Comparison of ENCODE assay signal across 25 mouse cellular contexts in genomic region chr2:28335810-28336209, GRCm38 (mm10).
DNase-seq lines count a peak whose midpoint lies in the region; ATAC-seq and TF ChIP-seq lines count a peak whose summit lies in the region.
"Had no signal": no experiment of that assay in that cellular context is flagged by ENCODE, and none has a peak within 500 bp of the region (broad histone marks: within the 10 kb centered on the region; RNA-seq: fewer than 3 reads in every experiment).

No protein-coding gene starts in this region.

- H3K27me3 ChIP-seq in forebrain, embryonic 15.5 days, result no peaks in the 10 kb centered on the region
- H3K27me3 ChIP-seq in forebrain, embryonic 12.5 days, result 0 out of 2 replicates have a peak, but pooled peaks cover 4% of the 10 kb centered on the region
- H3K27me3 ChIP-seq in hindbrain, postnatal 0 days (ENCODE audit: insufficient read depth, low read length), result no peaks in the 10 kb centered on the region
- H3K27me3 ChIP-seq in hindbrain, embryonic 14.5 days (ENCODE audit: control insufficient read depth, insufficient read depth, low read length), result no peaks in the 10 kb centered on the region
- H3K27me3 ChIP-seq: embryonic facial prominence, embryonic 15.5 days; liver, embryonic 15.5 days; lung, embryonic 15.5 days had no signal

- no peaks in the 10 kb centered on the region for H3K36me3 ChIP-seq in forebrain, embryonic 15.5 days
- no peaks in the 10 kb centered on the region for H3K36me3 ChIP-seq in forebrain, embryonic 12.5 days (replicated peaks)
- H3K36me3 ChIP-seq in hindbrain, postnatal 0 days (ENCODE audit: insufficient read depth, low read length), result no peaks in the 10 kb centered on the region
- no peaks in the 10 kb centered on the region for H3K36me3 ChIP-seq in hindbrain, embryonic 14.5 days (replicated peaks; ENCODE audit: control insufficient read depth, insufficient read depth)
- H3K36me3 ChIP-seq: embryonic facial prominence, embryonic 15.5 days; limb, embryonic 10.5 days; liver, embryonic 15.5 days; lung, embryonic 15.5 days had no signal

- peak overlapping the region; percentile 50 for H3K27ac ChIP-seq in forebrain, embryonic 15.5 days (replicated peaks)
- no peak overlapping the region for H3K27ac ChIP-seq in forebrain, embryonic 12.5 days
- H3K27ac ChIP-seq in hindbrain, postnatal 0 days, result peak overlapping the region; percentile 38; the same call in 1 of the 2 replicates
- no peak overlapping the region for H3K27ac ChIP-seq in hindbrain, embryonic 14.5 days
- H3K27ac ChIP-seq: embryonic facial prominence, embryonic 15.5 days; kidney, postnatal 0 days; limb, embryonic 10.5 days; liver, embryonic 15.5 days; lung, embryonic 15.5 days; macrophage; stomach, postnatal 0 days had no signal

- no peaks in the 10 kb centered on the region for H3K9me3 ChIP-seq in forebrain, embryonic 15.5 days
- no peaks in the 10 kb centered on the region for H3K9me3 ChIP-seq in forebrain, embryonic 12.5 days
- no peaks in the 10 kb centered on the region for H3K9me3 ChIP-seq in hindbrain, postnatal 0 days (ENCODE audit: low read length)
- H3K9me3 ChIP-seq in hindbrain, embryonic 14.5 days (ENCODE audit: control insufficient read depth, low read length), result no peaks in the 10 kb centered on the region
- H3K9me3 ChIP-seq: embryonic facial prominence, embryonic 15.5 days; limb, embryonic 10.5 days; liver, embryonic 15.5 days; lung, embryonic 15.5 days had no signal

- H3K4me3 ChIP-seq in forebrain, embryonic 15.5 days, result no peak overlapping the region
- no peak overlapping the region for H3K4me3 ChIP-seq in forebrain, embryonic 12.5 days (replicated peaks)
- H3K4me3 ChIP-seq in hindbrain, postnatal 0 days (ENCODE audit: low read length), result no peak overlapping the region
- no peak overlapping the region for H3K4me3 ChIP-seq in hindbrain, embryonic 14.5 days (replicated peaks; ENCODE audit: low read length)
- H3K4me3 ChIP-seq: embryonic facial prominence, embryonic 15.5 days; limb, embryonic 10.5 days; liver, embryonic 15.5 days; lung, embryonic 15.5 days had no signal

- H3K9ac ChIP-seq in forebrain, embryonic 15.5 days (replicated peaks), result no peak overlapping the region
- no peak overlapping the region for H3K9ac ChIP-seq in forebrain, embryonic 12.5 days
- H3K9ac ChIP-seq in hindbrain, postnatal 0 days (replicated peaks; ENCODE audit: low read length), result no peak overlapping the region
- no peak overlapping the region for H3K9ac ChIP-seq in hindbrain, embryonic 14.5 days
- H3K9ac ChIP-seq: embryonic facial prominence, embryonic 15.5 days; liver, embryonic 15.5 days; lung, embryonic 15.5 days had no signal

- WGBS in forebrain, embryonic 15.5 days, result 46% methylated on average over 3 of the region's 3 CpGs
- 48% methylated on average over 3 of the region's 3 CpGs for WGBS in forebrain, embryonic 12.5 days
- WGBS in hindbrain, postnatal 0 days, result 51% methylated on average over 3 of the region's 3 CpGs
- 61% methylated on average over 3 of the region's 3 CpGs for WGBS in hindbrain, embryonic 14.5 days

- H3K4me2 ChIP-seq in forebrain, embryonic 15.5 days (replicated peaks), result no peak overlapping the region
- no peak overlapping the region for H3K4me2 ChIP-seq in forebrain, embryonic 12.5 days
- H3K4me2 ChIP-seq in hindbrain, postnatal 0 days (ENCODE audit: low read depth, low read length), result no peak overlapping the region
- no peak overlapping the region for H3K4me2 ChIP-seq in hindbrain, embryonic 14.5 days (replicated peaks)
- H3K4me2 ChIP-seq: embryonic facial prominence, embryonic 15.5 days; liver, embryonic 15.5 days; lung, embryonic 15.5 days had no signal

- no peak for DNase-seq in hindbrain, postnatal 0 days (ENCODE audit: low spot score)
- no peak for DNase-seq in hindbrain, embryonic 14.5 days (ENCODE audit: low spot score)
- peak; percentile 47 for DNase-seq in retina, postnatal 1 day
- no peak for DNase-seq in retina, embryonic 14.5 days (ENCODE audit: low spot score)
- no peak for DNase-seq in adrenal gland, postnatal 25 days
- DNase-seq: adrenal gland, postnatal 36 days; cerebellum, adult 9-10 months; gastrocnemius, postnatal 10 days; heart, adult 18-20 months; heart, postnatal 36 days; kidney, adult 2 months; liver; right cerebral cortex, postnatal 14 days; thymus, adult 2 months; thymus, postnatal 4 days had no signal

- peaks cover 27% of the 10 kb centered on the region for H3K4me1 ChIP-seq in forebrain, embryonic 15.5 days
- H3K4me1 ChIP-seq in forebrain, embryonic 12.5 days, result peaks cover 23% of the 10 kb centered on the region
- H3K4me1 ChIP-seq in hindbrain, postnatal 0 days (ENCODE audit: insufficient read depth, low read length), result peaks cover 17% of the 10 kb centered on the region
- peaks cover 30% of the 10 kb centered on the region for H3K4me1 ChIP-seq in hindbrain, embryonic 14.5 days (replicated peaks; ENCODE audit: control insufficient read depth, insufficient read depth, low read length)
- H3K4me1 ChIP-seq: embryonic facial prominence, embryonic 15.5 days; liver, embryonic 15.5 days; lung, embryonic 15.5 days had no signal

- no peak for TF ChIP-seq CTCF in hindbrain, postnatal 0 days (IDR thresholded peaks at IDR 0.05; ENCODE audit: low read depth)

- ATAC-seq in forebrain, embryonic 15.5 days (replicated peaks), result 0 out of 2 replicates have a peak, but pooled peaks have one; percentile 22
- ATAC-seq in forebrain, embryonic 12.5 days (ENCODE audit: low FRiP score), result no peak
- ATAC-seq in hindbrain, postnatal 0 days, result 0 out of 2 replicates have a peak, but pooled peaks have one; percentile 8
- ATAC-seq in hindbrain, embryonic 14.5 days (ENCODE audit: low FRiP score), result no peak
- ATAC-seq: CD4-positive, CD25-positive, alpha-beta regulatory T cell, adult 4 months had no signal

Comparison
In these comparisons a context has a peak if more than half of its experiments do, and no peak if none do; other contexts are left out.
1. ATAC-seq: peak in forebrain, embryonic 15.5 days (single experiment) and hindbrain, postnatal 0 days (single experiment); none in forebrain, embryonic 12.5 days (single experiment) and hindbrain, embryonic 14.5 days (single experiment).
2. H3K27ac ChIP-seq: peak in forebrain, embryonic 15.5 days (single experiment) and hindbrain, postnatal 0 days (single experiment); none in forebrain, embryonic 12.5 days (single experiment) and hindbrain, embryonic 14.5 days (single experiment).